Mouse (Mus musculus) forebrain, embryonic 11.5 days (tissue): ENCODE results near the gene Utp20. TPM values are rescaled to one million over a fixed set of nuclear protein-coding genes. Genes with fewer than 3 reads are reported as not detected.

ENCODE experiments used
- ATAC-seq: fragments of 200-750 bp; cut with Nextera tagmentation; replicated peaks from 2 replicates; pipeline ENCODE4 v1.8.0; 2017; ENCODE audit warnings: moderate TSS enrichment; ENCODE audit not compliant: low FRiP score
- DNase-seq: peaks from one replicate; pipeline ENCODE4 v3.0.0-alpha.2; 2017; ENCODE audit warnings: low spot score
- H3K27ac ChIP-seq: fragments of 300-500 bp; sonication (generic); 2 replicates; pipeline ENCODE4 v1.5.1; 2014; ENCODE audit warnings: low read depth, low read length
- H3K27me3 ChIP-seq: fragments of 300-500 bp; sonication (generic); 2 replicates; pipeline ENCODE4 v1.6.1; 2014; ENCODE audit warnings: mild to moderate bottlenecking, low read length, mixed read lengths; ENCODE audit not compliant: control insufficient read depth, insufficient read depth
- H3K36me3 ChIP-seq: fragments of 300-500 bp; sonication (generic); 2 replicates; pipeline ENCODE4 v1.6.1; 2014; ENCODE audit warnings: mild to moderate bottlenecking, low read length, moderate library complexity, mixed read lengths; ENCODE audit not compliant: control insufficient read depth, insufficient read depth
- H3K4me1 ChIP-seq: fragments of 300-500 bp; sonication (generic); replicated peaks from 2 replicates; pipeline ENCODE4 v1.6.1; 2014; ENCODE audit warnings: low read length, mixed read lengths; ENCODE audit not compliant: control insufficient read depth, insufficient read depth
- H3K4me2 ChIP-seq: fragments of 300-500 bp; sonication (generic); 2 replicates; pipeline ENCODE4 v1.6.1; 2014; ENCODE audit warnings: low read depth, mild to moderate bottlenecking, low read length, moderate library complexity, mixed read lengths; ENCODE audit not compliant: severe bottlenecking
- H3K4me3 ChIP-seq: fragments of 300-500 bp; sonication (generic); 2 replicates; pipeline ENCODE4 v1.5.1; 2014; ENCODE audit warnings: low read depth, low read length
- H3K9ac ChIP-seq: fragments of 300-500 bp; sonication (generic); 2 replicates; pipeline ENCODE4 v1.6.1; 2014; ENCODE audit warnings: low read length
- H3K9me3 ChIP-seq: fragments of 300-500 bp; sonication (generic); 2 replicates; pipeline ENCODE4 v1.6.1; 2016; ENCODE audit warnings: low read length, mixed read lengths; ENCODE audit not compliant: control insufficient read depth
- WGBS: fragments of 180-500 bp; shearing (Covaris S2); extraction: QIAGEN DNeasy Blood & Tissue Kit; methylation state at CpG from one replicate; pipeline ENCODE4 v1.1.7; 2014; 5-methylcytosine and 5-hydroxymethylcytosine counted together
- polyA plus RNA-seq: library from polyadenylated mRNA; unstranded; fragments of >200 nt; fragmentation: Nextera tagmentation; extraction: Ambion mirVana; gene quantifications from 2 replicates; pipeline ENCODE4 v1.2.1, GENCODE M21; 2014

Gene Utp20
- polyA plus RNA-seq: 23.1 and 30.4 TPM in 2 replicates

DNA sequence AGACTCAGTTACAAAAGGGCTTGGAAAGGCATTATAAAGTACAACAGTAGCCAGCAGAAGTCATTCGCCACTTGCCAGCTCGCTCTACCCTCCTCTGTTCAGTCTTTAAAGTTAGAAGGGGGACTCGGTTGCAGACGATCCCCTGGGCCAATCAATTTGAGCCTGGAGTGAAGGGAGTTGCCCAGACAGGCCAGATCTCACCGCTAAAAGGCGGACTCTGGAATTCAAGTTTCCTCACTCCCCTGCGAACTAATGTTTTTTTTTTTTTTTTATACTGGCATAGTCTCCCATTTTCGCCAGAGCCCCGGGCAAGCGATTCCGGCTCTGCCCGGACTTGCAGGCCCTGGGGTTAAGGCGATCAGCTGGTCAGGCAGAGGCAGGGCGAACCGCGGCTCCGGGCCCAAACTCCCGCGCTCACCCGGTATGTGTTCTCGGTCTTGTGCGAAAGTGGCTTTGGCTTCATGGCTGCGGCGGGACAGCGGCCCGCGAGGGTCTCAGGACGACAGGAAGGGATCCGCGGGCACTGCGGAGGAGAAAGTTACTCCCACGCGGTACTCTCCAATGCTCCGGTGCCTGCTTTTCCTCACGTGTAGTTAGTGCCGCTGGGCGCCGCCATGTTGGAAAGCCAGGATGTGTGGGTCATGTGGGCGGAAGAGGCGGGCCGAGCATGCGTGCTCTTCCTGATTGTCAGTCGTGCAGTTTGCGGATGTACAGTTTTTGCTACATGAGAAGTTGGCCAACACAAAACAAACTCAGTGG is at the start of gene Utp20:
TSS of gene Utp20 (minus strand) at position 617 of the 759 bp plus-strand sequence.
- DNase-seq (peak; percentile 89), ATAC-seq (peak; percentile 99)
- H3K27ac ChIP-seq: no peak within 1 kb of the TSS
- H3K9me3 ChIP-seq: no peaks in the 10 kb centered on the region
- H3K9ac ChIP-seq: peak within 1 kb of the TSS; percentile 72
- H3K36me3 ChIP-seq: no peaks in the 10 kb centered on the region; the same call in 1 of the 2 replicates
- no peaks in the 10 kb centered on the region for H3K27me3 ChIP-seq
- WGBS: under 1% methylated on average over 44 of the region's 44 CpGs
- no peaks in the 10 kb centered on the region for H3K4me1 ChIP-seq
- peak within 1 kb of the TSS; percentile 80 for H3K4me3 ChIP-seq
- H3K4me2 ChIP-seq: peak within 1 kb of the TSS; percentile 62

- ATAC-seq (no peak), DNase-seq (no peak)
- Histone ChIP-seq H3K4me2 (no peak overlapping the region), H3K4me1 (no peaks in the 10 kb centered on the region), H3K9ac (no peak overlapping the region), H3K27ac (no peak overlapping the region), H3K27me3 (no peaks in the 10 kb centered on the region), H3K4me3 (no peak overlapping the region), H3K36me3 (no peaks in the 10 kb centered on the region), H3K9me3 (no peaks in the 10 kb centered on the region)
- WGBS: 69% methylated on average over 5 of the region's 5 CpGs
Measured at GRCm38 (mm10) chr10:88874870-88875269, 48.3 kb upstream of the Utp20 start.

DNA sequence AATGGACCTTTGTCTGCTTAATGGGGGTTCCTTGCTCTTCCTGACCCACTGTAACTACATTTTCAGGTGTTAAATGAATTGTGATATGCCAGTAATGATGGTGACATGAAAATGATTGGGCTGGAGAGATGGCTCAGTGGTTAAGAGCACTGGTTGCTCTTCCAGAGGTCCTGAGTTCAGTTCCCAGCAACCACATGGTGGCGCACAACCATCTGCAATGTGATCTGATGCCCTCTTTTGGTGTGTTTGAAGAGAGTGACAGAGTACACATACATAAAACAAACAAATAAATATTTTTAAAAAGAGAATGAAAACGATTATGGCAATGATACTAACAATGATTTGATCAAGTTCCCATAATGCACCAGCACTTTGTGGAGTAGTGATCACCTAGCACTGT is 39.4 kb upstream of the Utp20 start:
- DNase-seq (no peak), ATAC-seq (no peak)
- WGBS: 70% methylated on average over 2 of the region's 2 CpGs
- Histone ChIP-seq H3K4me3 (no peak overlapping the region), H3K4me1 (no peaks in the 10 kb centered on the region), H3K9me3 (no peaks in the 10 kb centered on the region), H3K27me3 (no peaks in the 10 kb centered on the region), H3K36me3 (no peaks in the 10 kb centered on the region), H3K4me2 (no peak overlapping the region), H3K27ac (no peak overlapping the region), H3K9ac (no peak overlapping the region)

- DNase-seq (no peak), ATAC-seq (no peak)
- no peak overlapping the region for H3K27ac ChIP-seq
- H3K36me3 ChIP-seq: no peaks in the 10 kb centered on the region
- WGBS: 89% methylated on average over 5 of the region's 5 CpGs
- no peaks in the 10 kb centered on the region for H3K4me1 ChIP-seq
- H3K9me3 ChIP-seq: no peaks in the 10 kb centered on the region
- no peak overlapping the region for H3K9ac ChIP-seq
- H3K4me3 ChIP-seq: no peak overlapping the region
- no peaks in the 10 kb centered on the region for H3K27me3 ChIP-seq
- no peak overlapping the region for H3K4me2 ChIP-seq
Measured at GRCm38 (mm10) chr10:88862293-88862692, 35.7 kb upstream of the Utp20 start.

DNA sequence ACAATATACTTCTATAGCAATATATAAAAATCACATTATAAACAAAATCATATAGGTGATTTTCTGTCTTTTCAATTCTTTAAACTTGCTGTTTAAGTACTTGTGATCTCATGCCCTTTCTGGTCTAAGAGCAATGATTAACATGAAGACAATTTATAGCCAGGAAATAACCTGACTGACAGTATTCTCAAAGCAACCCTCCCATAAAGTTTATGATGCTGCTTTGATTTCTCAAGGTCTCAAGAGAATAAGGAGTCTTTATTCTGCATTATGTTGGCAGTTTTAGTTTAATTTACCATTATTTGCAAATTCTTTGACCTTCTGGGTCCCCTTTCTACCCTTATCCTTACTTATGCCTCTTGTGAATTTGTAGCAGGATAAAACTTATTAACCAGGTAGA is 34.8 kb upstream of the Utp20 start:
- DNase-seq (no peak), ATAC-seq (no peak)
- H3K9me3 ChIP-seq: no peaks in the 10 kb centered on the region
- no peaks in the 10 kb centered on the region for H3K4me1 ChIP-seq
- H3K9ac ChIP-seq: no peak overlapping the region
- no peaks in the 10 kb centered on the region for H3K36me3 ChIP-seq
- H3K27ac ChIP-seq: no peak overlapping the region
- H3K4me3 ChIP-seq: no peak overlapping the region
- no peaks in the 10 kb centered on the region for H3K27me3 ChIP-seq
- no peak overlapping the region for H3K4me2 ChIP-seq

- Histone ChIP-seq H3K27me3 (no peaks in the 10 kb centered on the region), H3K4me3 (no peak overlapping the region), H3K9ac (no peak overlapping the region), H3K36me3 (no peaks in the 10 kb centered on the region), H3K4me1 (no peaks in the 10 kb centered on the region), H3K27ac (no peak overlapping the region), H3K4me2 (no peak overlapping the region), H3K9me3 (no peaks in the 10 kb centered on the region)
- DNase-seq: no peak
- no peak for ATAC-seq
- WGBS: 79% methylated on average over 3 of the region's 3 CpGs
Measured at GRCm38 (mm10) chr10:88860911-88861310, 34.3 kb upstream of the Utp20 start.

DNA sequence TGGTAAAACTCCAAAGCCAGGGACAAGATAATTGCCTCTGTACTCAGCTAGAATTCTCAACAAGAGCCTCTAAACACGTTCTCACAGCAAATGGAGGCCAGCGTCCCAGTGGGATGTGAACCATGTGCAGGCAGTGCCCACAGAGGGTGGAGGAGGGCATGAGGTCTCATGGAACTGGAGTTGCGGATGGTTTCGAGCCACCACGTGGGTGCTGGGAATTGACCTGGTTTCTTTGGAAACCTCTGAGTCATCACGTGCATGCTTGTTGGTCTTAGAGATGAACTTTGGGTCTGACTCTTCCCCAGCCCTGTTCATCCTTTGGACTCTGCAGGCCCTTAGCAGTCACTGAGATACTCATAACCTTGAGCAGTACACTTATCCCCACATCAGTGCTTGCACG is 26.7 kb upstream of the Utp20 start:
- WGBS: 83% methylated on average over 7 of the region's 7 CpGs
- Histone ChIP-seq H3K9me3 (no peaks in the 10 kb centered on the region), H3K4me2 (no peak overlapping the region), H3K36me3 (no peaks in the 10 kb centered on the region), H3K9ac (no peak overlapping the region), H3K4me3 (no peak overlapping the region), H3K27ac (no peak overlapping the region), H3K27me3 (no peaks in the 10 kb centered on the region), H3K4me1 (no peaks in the 10 kb centered on the region)
- no peak for DNase-seq
- no peak for ATAC-seq

DNA sequence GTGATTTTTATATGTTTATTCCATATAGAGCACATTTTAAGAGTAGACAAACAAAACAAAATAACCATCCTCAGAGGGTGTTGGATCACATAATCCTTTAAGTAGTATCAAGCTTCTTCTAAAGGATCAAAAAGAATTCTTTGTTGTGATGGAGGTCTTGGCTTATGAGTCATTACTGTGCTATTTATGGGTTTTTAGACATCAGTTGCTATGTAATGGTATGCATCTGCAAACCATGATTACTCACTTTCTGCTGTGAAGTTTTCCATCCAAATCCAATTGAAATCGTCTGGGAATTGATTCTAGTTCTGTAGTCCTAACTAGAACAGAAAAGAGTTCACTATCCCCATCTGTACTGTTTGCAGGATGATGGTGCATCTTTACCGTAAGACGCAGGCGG is 23.4 kb upstream of the Utp20 start:
- H3K9ac ChIP-seq: no peak overlapping the region
- no peaks in the 10 kb centered on the region for H3K9me3 ChIP-seq
- 89% methylated on average over 4 of the region's 4 CpGs for WGBS
- H3K4me3 ChIP-seq: no peak overlapping the region
- DNase-seq: no peak
- H3K27me3 ChIP-seq: no peaks in the 10 kb centered on the region
- no peaks in the 10 kb centered on the region for H3K36me3 ChIP-seq
- no peak overlapping the region for H3K4me2 ChIP-seq
- no peak for ATAC-seq
- H3K27ac ChIP-seq: no peak overlapping the region
- no peaks in the 10 kb centered on the region for H3K4me1 ChIP-seq

DNA sequence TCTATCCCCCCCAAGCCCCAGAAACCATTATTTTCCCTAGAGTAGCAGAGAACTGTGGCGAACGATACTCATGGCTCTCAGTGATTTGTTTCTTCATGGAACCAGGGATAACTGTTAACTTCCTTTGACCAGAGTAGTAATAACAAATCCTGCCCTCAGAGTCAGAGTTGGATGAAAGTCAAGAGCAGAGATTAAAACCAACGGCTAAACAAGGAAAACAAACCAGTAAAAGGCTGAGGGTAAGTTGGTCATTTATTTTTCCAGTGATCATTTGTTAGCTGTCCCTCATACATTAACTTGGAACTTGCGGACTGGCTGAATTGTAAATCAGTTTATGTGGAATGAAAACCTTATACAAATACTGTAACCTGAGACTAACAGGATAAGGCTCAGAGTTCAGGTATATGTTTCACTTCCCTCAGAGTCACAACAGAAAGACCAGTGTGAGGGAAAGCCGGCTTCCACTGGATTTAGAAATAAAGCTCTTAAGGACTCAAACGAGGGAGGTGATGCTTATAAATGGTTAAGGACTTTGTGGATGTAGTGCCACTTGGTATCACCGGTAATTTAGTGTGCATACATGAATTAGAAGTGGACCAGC is 22.4 kb upstream of the Utp20 start:
- Histone ChIP-seq H3K9me3 (no peaks in the 10 kb centered on the region), H3K4me1 (no peaks in the 10 kb centered on the region), H3K36me3 (no peaks in the 10 kb centered on the region), H3K27me3 (no peaks in the 10 kb centered on the region), H3K4me3 (no peak overlapping the region), H3K4me2 (no peak overlapping the region), H3K27ac (no peak overlapping the region), H3K9ac (no peak overlapping the region)
- DNase-seq: no peak
- ATAC-seq: no peak
- WGBS: 88% methylated on average over 7 of the region's 7 CpGs
